Mouse (Mus musculus) liver, postnatal 0 days (tissue): Measurements from ENCODE around the gene Nrbp1.

ENCODE experiments used
- CTCF ChIP-seq: sonication (generic); IDR thresholded peaks from 2 replicates; pipeline ENCODE4 v1.5.1; 2016; ENCODE audit warnings: antibody characterized with exemption, low read depth
- EP300 ChIP-seq: IDR thresholded peaks from 2 replicates; pipeline ENCODE4 v1.6.1; 2016; ENCODE audit warnings: antibody characterized with exemption, low read depth, mild to moderate bottlenecking

- no peak for TF ChIP-seq CTCF
- TF ChIP-seq EP300, result no peak
Observed at GRCm38 (mm10) chr5:31267686-31268085, 27.0 kb downstream of the Nrbp1 start.
